Mouse (Mus musculus) adrenal gland, postnatal 36 days (tissue): Measurements from ENCODE around the gene Slc37a3. TPM values are rescaled to one million over a fixed set of nuclear protein-coding genes. Genes with fewer than 3 reads are reported as not detected.
"Not testable (repeated sequence)": the region's sequence is repeated elsewhere in the genome, so short reads cannot be mapped to it uniquely, and the experiment has no call there.

Experiments
- DNase-seq, 2 experiments: peaks; one replicate each; pipeline ENCODE4 v3.0.0; 2021; ENCODE audit warnings: mixed read lengths in 1 of 2
- total RNA-seq, 2 experiments: library from RNA; stranded (reverse); gene quantifications; 2 replicates each; pipeline ENCODE4 v1.2.3; 2021

Gene Slc37a3
- total RNA-seq, 2 experiments from 2014 or later, result 38.9 to 39.5 TPM

DNA sequence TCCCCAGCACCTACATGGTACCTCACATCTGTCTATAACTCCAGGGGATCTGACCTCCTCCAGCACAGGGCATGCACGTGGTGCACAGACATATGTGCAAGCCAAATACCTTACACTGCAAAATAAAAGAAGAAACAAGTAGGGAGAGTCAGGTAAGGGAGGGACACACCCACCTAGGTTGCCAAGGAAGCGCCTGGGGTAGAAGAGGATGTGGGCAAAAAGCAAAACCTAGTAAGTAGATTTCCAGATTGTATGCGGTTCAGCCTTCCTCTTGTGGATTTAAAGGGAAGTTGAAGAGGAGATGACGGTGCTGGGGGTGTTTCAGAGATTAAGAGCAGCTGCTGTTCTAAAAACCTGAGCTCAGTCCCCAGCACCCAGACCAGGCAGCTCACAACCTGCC lies 1.7 kb upstream of the Slc37a3 start:
- DNase-seq, result no peak

DNA sequence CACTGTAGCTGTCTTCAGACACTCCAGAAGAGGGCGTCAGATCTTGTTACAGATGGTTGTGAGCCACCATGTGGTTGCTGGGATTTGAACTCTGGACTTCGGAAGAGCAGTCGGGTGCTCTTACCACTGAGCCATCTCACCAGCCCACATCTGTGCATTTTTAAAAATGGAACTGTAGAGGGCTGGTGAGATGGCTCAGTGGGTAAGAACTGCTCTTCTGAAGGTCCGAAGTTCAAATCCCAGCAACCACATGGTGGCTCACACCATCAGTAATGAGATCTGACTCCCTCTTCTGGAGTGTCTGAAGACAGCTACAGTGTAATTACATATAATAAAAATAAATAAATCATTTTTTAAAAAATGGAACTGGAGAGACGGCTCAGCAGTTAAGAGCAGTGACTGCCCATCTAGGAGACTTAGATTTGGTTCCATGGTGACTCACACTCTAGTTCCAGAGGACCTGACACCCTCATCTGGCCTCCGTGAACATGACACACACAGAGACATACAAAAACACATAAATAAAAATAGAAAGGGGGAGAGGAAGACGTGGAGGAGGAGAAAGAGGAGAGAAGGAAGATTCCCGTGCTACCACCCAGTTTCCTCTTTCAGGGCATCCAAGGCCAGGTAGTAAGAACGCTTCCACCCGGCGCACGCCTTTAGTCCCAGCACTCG lies 823 bp upstream of the Slc37a3 start:
- not testable (repeated sequence) for DNase-seq

DNA sequence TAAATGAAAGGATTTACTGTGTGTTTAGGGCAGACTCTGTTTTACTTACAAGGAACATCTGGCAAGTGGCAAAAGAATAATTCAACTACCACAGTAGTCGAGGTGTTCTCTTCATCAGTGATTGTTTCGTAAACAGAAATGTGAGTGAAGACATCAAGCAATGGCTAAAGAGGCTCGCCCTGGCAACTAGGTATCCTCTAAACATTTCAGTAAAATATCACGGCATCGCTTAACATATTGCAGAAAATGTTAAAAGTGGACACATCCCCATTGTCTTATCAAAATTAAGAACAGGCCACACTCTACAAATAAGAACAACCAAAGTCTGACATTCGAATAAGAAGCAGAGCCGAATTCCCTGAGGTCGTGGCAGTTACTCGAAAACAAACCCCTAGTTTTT lies 700 bp downstream of the Slc37a3 start:
- no peak for DNase-seq

DNA sequence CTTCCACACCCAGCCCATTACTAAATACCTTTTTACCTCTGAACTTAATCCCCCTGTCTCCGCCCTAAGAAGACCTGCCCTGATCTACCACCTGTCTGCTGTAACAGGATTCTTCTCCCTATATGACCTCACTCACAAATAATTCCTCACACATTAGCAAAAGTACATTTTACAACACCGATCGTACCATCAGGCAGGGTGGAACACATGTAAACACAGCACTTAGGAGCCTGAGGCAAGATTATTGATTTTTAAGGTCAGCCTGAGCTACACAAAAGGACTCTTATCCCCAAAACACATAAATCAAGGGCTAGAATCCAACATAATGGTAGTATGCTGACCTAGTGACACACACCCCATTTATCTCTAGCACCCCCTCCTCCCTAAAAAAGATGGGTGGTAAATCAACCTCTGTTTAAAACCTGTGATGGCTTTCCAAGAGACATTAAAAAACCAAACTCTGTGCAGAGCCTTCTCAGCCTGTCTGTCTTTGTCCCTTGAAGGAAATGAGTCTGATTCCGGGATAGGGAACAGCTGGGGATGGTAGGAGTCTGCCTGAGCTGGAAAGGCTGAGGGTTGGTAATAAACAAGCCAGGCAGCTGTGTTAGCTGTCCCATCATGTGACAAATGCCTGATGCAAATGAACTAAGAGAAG lies 4.0 kb downstream of the Slc37a3 start:
- no peak for DNase-seq

DNA sequence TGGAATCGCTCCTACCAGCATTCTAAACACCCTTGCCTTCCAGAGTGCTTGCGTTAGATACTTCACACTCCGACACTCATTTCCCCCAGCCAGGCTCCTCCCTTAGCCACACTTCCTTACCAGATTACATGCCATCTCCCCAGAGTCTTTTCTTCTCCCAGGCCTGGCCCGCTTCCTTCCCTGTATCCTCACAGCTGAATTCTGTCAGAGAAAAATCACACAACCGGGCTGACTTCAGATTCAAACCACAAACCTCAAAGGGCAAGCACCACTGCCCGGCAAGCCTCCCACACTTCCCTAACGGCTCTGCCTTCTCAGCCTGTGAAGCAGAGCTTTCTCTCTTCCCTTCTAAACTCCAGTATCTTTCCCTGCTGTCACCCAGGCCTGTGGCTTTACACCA lies 4.7 kb downstream of the Slc37a3 start:
- DNase-seq, result peak; percentile 10 to 19

DNA sequence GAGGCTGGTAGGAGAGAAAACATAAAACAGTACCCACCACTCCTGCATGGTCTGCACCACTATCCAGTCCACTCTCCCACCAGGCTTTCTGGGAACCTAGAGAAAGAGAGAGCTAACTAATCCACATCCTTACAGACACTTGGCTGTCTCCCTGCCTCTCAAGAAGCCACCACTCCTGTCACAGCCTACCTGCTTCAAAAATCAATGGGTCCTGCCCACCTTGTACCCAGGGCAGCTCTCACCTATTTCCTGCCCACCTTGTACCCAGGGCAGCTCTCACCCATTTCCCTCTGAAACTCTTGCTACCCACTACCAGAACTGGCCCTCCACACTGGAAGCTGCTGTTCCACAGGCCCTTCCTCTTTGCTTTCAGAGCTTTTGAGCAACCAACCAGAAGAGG lies 5.4 kb downstream of the Slc37a3 start:
- no peak for DNase-seq

DNA sequence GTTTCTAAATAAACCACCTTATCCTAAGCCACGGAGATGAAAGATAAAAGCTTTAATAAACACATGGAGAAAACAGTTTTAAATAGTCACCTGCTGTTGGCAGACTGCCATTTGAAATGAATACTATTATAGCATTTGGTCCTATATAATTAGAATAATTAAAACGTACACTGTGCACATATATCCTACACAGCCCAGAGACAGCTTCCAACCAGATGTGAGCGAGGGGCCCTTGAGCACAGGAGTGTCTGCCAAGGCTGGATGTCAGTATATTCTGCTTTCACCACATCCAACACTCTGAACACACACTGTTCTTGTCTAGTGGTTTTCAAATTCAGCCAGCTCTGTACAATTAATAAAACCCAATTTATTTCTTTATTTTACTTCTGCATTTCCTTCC lies 7.8 kb downstream of the Slc37a3 start:
- no peak for DNase-seq

DNA sequence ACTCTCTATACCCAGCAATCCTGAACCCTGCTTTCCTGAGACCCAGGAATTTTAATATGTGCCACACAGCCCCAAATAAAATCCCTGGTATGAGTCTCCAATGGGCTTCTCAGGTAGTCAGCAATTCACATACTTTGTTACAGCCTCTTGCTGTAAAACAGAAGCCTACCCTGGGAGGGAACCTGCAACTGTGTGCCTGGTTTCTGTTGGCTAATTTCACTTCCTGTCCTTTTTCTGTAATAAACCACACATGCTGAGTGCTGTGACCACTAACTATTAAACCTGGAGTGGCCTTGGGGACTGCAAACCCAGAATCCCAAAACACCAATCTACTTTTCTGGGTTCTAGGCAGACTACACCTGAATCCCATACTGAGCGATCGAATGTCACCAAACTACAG lies 14.8 kb downstream of the Slc37a3 start:
- DNase-seq, result no peak

DNA sequence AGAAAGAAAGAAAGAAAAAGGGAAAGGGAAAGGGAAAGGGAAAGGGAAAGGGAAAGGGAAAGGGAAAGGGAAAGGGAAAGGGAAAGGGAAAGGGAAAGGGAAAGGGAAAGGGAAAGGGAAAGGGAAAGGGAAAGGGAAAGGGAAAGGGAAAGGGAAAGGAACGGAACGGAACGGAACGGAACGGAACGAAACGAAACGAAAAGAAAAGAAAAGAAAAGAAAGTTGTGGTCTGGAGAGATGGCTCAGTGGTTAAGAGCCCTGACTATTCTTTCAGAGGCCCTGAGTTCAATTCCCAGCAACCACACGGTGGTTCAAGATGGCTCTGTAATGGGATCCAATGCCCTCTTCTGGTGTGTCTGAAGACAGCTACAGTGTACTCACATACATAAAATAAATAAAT lies 18.3 kb downstream of the Slc37a3 start:
- DNase-seq, result not testable (repeated sequence)

DNA sequence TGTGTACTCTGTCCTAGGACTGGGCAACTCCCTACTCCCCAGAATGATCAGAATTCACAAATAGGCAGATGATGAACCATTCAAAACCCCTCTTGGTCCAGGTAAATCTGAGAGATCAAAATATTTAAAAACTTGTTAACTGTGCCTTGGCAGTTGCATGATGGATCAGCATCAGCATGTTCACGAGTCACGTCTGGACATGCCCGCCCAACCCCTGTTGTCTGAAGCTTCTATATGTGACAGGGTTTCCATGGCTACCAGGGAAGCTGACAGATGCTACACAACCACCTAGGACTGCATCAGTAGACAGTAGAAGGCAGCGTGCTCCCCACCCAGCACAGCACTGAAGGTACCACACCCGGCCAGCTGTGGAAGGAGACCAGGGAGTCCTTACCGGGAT lies 28.5 kb downstream of the Slc37a3 start:
- no peak for DNase-seq

DNA sequence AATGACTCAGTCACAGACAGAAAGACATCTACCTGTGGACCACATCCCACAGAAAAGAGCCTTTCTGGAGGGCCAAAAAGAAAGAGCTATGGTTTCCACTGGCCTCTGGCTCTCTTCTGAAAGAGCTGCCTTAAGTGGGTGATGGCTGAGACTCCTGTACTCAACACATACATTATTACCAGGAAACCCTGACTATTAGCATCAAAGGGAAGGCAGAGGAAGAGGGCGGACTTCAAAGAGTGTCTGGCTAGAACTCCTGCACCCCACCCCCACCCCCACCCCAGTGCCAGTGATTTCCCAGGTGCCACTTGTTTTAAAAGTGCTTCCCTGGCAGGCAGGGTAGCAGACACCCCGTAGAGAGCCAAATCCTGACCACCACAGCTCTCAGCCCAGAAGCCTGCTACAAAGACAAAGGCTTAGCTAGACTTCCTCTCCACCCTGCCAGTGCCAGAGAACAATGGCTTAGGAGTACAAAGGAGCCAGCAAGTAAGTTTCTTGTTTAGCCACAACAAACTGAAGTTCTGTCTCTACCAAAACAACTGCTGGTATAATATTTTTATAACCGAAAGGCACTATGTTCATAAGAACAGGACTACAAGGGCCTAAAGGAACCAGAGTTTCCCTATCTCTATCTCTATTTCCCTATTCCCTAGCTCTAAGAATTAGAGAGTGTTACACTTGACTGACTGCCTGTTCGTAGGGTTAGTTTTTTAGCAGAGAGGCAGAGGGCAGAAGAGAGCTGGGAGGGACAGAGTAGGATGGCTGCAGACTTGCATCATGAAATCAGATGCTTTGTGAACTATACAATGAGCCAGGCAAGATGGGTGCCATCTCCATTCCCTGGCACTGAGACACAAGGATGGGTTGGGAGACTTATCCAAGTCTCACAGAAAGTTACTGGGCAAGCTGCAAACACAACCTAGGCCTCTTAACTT lies 29.3 kb downstream of the Slc37a3 start:
- DNase-seq, result no peak

DNA sequence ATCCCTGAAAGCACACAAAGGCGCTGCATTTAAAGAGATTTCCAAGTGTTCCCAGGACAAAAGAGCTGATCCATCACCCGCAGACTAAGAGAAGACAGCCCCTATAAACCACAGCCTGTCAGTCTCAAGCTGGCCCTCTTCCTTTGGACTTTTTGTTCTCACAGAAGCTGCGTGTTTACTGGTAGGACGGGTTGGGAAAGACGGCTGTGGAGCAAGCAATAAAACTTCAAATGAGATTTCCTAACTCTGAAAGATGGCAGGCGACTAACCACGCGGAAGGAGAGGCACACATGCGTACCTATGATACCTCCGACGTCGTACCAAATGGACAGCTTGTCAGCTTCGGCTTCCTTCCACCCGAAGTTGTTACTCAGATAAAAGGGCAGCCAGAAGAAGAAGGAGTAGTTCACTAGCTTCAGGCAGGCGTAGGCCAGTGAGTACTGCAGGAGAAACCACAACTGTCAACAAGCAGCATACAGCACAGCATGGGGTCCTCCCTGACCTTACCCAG lies 30.4 kb downstream of the Slc37a3 start:
- DNase-seq, result no peak

DNA sequence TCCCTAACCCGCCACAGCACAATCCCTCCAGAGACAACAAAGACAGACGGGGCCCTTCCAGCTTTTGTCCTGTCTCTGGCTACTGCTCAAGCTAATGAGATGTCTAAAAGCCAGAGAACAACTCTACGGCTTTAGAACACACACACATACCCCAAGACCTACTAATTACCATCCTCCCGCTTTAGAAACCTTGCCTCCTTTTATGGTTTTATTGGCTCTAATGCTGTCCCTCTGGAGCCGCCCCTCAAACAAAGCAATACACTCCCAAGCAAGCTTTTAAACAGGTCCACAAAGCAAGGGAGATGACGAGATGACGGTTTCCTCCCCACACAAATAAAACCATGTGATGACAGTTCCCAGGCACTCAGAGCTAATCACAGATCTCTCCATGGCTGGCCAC lies 32.0 kb downstream of the Slc37a3 start:
- DNase-seq, result no peak

DNA sequence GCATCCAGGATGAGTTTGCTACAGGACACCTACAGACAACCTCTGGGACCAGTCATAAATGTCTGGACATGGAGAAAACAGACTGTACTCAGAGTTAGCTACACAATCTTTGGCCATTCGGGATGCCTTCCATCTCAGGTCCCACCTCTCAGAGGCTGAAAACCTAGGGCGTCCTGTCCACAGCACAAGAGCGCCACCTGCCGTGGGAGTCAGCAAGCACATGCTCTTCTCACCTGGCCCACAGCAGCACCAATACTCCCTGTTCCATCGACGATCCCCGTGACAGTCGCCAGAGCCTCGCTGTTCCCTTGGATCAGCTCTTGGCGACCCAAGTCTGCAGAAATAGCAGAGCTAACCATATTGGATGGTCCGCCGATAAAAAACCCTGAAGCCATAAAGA lies 33.5 kb downstream of the Slc37a3 start:
- peak; percentile 85 to 90 for DNase-seq

DNA sequence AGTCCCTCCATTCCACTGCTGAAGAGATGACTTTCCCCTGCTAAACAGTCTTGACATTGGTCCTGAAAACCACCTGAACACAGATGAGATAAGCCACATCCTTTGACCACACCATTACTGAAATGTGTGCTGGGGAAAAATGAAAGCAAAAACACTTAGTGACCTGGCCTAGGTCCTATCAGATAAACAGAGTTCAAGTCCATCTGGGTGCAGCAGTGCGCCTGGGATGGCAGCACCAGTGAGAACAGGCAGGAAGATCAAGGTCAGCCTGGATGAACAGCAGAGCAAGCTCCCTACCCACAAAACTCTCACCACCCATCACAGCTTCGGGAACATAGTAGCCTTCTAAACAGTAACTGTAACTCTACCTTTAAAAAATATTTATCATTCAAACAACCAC lies 35.7 kb downstream of the Slc37a3 start:
- peak; percentile 59 to 60 for DNase-seq

DNA sequence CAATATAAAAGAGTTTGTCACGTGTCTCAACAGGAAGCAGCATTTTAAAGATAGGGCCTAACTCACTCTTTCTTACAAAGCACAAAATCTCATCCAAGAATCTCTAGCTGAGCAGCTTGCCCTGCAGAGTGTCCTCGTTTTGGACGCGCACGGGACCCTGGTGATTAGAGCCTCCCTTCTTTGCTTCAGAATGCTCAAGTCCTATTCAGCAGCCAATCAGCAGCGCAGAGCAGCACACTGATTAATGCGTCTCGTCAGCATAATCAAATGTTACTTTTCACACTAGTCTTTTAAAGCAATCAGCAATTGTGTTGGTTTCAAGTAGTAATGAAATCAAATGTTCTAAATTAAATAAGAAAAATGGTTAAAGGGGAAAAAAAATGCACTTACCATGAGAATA lies 39.1 kb downstream of the Slc37a3 start:
- no peak for DNase-seq

DNA sequence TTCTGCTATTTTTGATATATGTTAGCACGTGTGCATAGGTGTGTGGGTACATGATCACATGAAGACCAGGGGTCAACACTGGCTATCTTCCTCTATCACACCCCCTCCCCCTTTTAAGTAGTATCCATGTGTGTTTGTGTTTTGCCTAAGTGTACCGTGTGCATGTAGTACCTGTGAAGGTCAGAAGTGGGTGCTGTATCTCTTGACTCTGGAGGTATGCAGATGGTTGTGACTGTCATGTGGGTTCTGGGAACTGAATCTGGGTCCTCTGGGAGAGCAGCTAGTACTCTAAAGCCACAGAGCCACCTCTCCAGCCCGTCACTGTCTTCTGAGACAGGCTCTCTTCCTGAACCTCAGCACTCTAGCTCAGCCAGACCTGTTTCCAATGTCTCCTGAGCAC lies 42.6 kb downstream of the Slc37a3 start:
- no peak for DNase-seq

DNA sequence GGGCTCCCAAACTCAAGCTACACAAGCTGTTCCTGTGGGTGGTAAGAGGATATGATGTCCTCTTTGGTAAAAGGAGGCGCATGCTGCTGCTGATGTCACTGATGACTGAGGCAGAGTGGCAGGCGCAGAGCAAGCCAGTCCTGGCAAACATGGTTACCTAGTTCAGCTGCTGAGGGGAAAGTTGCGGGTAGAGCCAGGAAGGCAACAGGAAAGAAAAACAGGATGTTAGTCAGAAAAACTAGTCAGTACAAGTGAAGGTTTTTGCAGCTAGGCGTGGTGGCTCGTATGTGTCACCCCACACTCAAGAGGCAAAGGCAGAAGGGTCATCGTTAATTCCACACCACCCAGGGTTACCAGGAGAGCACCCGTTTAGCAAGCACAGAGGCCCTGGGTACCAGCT lies 43.3 kb downstream of the Slc37a3 start:
- DNase-seq, result no peak

DNA sequence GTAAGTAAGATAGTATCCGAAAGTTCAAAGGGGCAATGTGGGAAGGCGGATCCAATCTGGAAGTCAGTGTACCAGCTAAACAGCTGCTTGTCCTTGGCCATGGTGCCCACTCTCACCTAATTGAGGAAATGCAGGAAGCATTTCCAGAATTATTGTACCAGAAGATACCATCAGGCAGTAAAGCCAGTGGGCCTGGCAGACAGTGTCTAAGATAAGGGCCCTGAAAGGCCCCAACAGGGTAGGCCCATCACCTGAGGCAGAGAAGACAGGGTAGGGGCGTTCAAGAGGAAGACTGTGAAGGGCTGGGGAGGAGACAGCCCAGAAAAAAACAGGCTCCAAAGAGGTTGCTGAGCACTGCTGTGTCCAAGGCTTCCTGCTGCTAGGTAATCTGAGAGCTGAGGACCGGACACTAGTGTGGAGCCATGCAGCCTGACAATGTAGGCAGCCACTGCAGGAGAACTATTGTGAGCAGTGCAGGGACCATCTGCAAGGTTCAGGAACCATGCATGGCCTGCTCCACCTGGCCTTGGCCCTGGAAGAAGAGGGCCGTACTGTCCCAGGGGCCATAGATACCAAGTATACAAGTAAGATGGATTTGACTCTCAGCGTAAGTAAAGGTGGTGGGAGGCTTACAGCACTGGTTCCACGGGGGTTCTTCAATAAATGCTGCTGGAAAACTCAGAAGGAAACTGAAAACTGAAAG lies 45.3 kb downstream of the Slc37a3 start:
- no peak for DNase-seq

DNA sequence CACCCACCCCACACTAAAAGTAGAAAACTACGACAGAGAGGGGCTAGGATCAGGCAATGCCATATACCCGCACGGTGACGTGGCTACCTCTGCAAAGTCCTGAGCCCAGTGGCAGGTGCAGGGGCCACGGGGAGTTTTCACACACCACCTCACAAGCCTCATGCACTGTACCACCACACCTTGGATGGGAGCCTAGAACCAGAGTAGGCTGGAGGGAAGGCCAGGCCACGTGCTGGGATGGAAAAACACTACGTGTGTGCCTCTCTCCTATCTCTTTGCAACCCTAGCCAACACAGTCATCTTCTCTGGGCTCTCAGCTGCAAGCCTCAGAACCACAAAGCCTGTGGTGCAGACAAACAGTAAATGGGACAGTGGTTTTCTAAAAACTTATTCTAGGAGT lies 46.5 kb downstream of the Slc37a3 start:
- DNase-seq, result peak; percentile 30 to 32

DNA sequence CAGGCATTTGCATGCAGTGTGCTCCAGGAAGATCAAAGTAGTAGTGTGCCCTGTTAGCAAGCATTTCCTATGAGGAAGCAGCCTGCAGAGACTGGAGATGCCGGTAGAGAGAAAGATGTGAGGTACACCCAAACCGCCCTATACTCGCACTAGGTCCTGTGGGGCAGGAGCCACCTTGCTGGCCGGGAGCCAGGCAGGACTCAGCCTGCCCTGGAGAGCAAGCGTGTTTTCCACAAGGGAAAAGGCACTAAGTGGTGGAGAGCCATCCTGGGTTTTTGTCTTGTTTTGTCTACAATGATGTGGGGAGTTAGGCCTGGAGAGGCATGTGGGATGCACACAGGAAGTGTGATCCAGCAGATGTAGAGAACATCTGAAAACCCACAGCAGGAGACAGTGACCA lies 57.2 kb downstream of the Slc37a3 start:
- DNase-seq, result no peak

DNA sequence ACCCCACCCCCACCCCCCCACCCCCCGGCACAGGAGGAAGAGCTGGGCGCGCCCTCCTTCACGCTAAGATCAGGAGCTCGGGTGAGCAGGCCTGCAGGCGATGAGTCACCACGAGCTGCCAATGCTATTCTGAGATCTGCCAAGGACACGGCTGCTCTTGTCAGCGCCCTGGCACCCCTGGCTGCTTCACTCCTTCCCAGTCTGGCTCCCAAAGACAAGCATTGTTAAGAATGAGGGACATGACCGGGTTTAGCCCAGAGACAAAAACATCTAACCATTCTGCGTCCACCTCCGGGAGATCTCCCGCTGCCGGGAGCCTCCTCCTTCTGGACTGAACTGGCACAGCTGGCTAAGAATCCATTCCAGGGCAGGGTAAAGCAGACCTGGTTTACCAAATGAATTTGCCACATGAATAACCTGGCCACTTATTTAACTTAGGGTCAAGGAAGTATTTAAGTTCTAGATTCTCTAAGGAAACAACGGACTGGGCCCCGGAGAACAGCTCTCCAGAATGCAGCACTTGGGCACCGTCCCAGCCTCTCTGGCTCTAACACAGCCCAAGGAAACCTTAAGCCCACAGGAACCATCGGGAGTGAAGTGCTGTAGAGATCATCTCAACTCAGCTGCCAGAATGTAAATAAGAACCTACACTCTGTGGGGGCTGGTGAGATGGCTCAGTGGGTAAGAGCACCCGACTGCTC lies 58.3 kb downstream of the Slc37a3 start:
- DNase-seq, result peak; percentile 89
